Mouse (Mus musculus) lung, adult 2 months (tissue): ENCODE measurements around the gene Stub1. TPM values are rescaled to one million over a fixed set of nuclear protein-coding genes. Genes with fewer than 3 reads are reported as not detected.

Experiments used
- DNase-seq: peaks from one replicate; pipeline ENCODE4 v3.0.0; 2022
- H3K4me1 ChIP-seq: fragments of 200-500 bp; 2 replicates; pipeline ENCODE4 v1.6.1; 2011; ENCODE audit warnings: low read length; ENCODE audit not compliant: control insufficient read depth, insufficient read depth
- H3K4me3 ChIP-seq: fragments of 200-500 bp; replicated peaks from 2 replicates; pipeline ENCODE3; 2011; ENCODE audit warnings: low read depth, mild to moderate bottlenecking, control low read depth, low read length; ENCODE audit errors: extremely low read depth
- CTCF ChIP-seq: fragments of 200-500 bp; IDR thresholded peaks from 2 replicates; pipeline ENCODE4 v1.5.1; 2011; ENCODE audit warnings: mild to moderate bottlenecking, low read length, control low read depth; ENCODE audit not compliant: insufficient read depth
- POLR2A ChIP-seq: fragments of 200-500 bp; IDR thresholded peaks from 2 replicates; pipeline ENCODE4 v1.6.1; 2011; ENCODE audit warnings: low read depth, mild to moderate bottlenecking, control low read depth, low read length, borderline replicate concordance; ENCODE audit errors: extremely low read depth
- WGBS: fragments of 180-500 bp; shearing (Covaris S2); methylation state at CpG from one replicate; pipeline ENCODE4 v1.1.7; 2018; 5-methylcytosine and 5-hydroxymethylcytosine counted together
- polyA plus RNA-seq: library from polyadenylated mRNA; depleted of rRNA; stranded (reverse); fragments of >200 nt; gene quantifications from 2 replicates; pipeline ENCODE4 v1.2.3, GENCODE M21; 2012

Gene Stub1
- polyA plus RNA-seq, 1 experiment = 160 TPM

- H3K4me3 ChIP-seq = peak within 1 kb of the TSS; percentile 75
- peaks cover 11% of the 10 kb centered on the region for H3K4me1 ChIP-seq
- DNase-seq = peak; percentile 84
- TF ChIP-seq CTCF (no peak), POLR2A (peak; percentile 13; the same call in 1 of the 2 replicates)
- 1% methylated on average over 24 of the region's 24 CpGs for WGBS
Observed at GRCm38 (mm10) chr17:25868601-25869191, 35.5 kb upstream of the Stub1 start, which contains the start of gene Mcrip2. TSS of gene Mcrip2 (minus strand) at chr17:25868764.

DNA sequence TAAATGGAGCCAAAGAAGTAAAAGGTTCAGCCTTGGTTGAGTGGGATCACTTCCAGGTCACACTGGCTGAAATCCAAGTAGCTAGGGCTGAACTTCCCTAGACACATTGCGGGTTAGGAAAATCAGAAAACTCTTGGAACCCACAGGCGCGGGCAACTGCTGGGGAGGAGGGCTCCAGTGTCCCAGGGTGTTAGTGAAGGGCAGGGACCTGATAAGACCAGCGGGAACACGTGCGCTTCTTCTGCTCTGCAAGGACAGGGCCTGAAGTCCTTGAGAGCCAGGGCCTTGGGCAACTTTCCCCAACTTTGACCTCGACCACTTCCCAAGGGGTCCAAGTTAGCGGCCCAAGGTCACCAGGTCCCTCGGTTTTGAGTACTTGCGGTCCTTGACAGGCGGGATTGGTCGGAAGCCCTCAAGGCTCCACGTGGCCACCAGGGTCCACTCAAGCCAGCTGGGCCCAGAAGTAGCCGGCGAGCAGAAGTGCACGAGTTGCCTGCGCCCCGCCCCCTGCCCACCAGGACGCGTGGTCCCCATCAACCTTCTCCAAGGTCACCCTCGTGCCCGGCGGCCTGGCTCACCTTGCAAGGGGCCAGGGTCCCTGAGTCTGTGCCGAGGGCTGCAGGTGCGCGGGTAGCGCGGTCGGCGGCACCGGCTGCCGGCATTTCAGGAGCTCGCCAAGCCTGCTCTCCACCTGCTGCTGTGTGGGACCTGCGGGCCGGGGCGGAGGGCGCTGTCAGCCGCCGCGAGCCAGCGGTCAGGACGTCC is 34.8 kb upstream of the Stub1 start:
- peak overlapping the region; percentile 75 for H3K4me3 ChIP-seq
- TF ChIP-seq CTCF (no peak), POLR2A (no peak)
- DNase-seq = peak; percentile 48
- WGBS = under 1% methylated on average over 42 of the region's 42 CpGs
- peaks cover 11% of the 10 kb centered on the region for H3K4me1 ChIP-seq

- DNase-seq = no peak
- Histone ChIP-seq H3K4me1 (peaks cover 11% of the 10 kb centered on the region), H3K4me3 (peak overlapping the region; percentile 75)
- 14% methylated on average over 7 of the region's 7 CpGs for WGBS
- TF ChIP-seq POLR2A = no peak
- no peak for TF ChIP-seq CTCF
Observed at GRCm38 (mm10) chr17:25867509-25867835, 34.3 kb upstream of the Stub1 start.

- DNase-seq = no peak
- Histone ChIP-seq H3K4me3 (no peak overlapping the region), H3K4me1 (peaks cover 14% of the 10 kb centered on the region)
- TF ChIP-seq CTCF (no peak), POLR2A (no peak)
- WGBS = 97% methylated on average over 3 of the region's 3 CpGs
Observed at GRCm38 (mm10) chr17:25866172-25866571, 33.0 kb upstream of the Stub1 start.

DNA sequence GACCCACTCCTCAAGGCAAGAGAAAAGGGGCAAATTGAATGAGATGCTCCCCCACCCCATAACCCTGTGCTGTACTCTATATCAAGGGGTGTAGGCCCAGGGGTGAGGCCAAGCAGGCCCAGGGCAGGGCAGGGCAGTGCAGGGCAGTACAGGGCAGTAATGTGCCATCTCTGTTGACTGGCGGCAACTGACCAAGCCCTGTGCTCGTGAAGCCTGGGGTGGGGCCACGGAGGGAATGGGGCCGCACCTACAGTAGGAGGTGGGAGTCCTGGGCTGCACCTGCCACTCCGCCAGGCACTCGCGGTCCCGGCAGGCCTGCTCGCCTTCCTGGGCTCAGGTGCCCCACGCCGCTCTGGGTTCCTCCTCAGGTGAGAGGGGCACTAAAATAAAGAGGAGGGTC is 32.1 kb upstream of the Stub1 start:
- DNase-seq = no peak
- TF ChIP-seq POLR2A (no peak), CTCF (no peak)
- peaks cover 19% of the 10 kb centered on the region for H3K4me1 ChIP-seq
- 87% methylated on average over 11 of the region's 11 CpGs for WGBS
- H3K4me3 ChIP-seq = no peak overlapping the region

GRCm38 (mm10) chr17:25864311-25864710 is 31.1 kb upstream of the Stub1 start:
- no peak for DNase-seq
- H3K4me3 ChIP-seq = no peak overlapping the region
- WGBS = 89% methylated on average over 14 of the region's 14 CpGs
- H3K4me1 ChIP-seq = peaks cover 19% of the 10 kb centered on the region
- TF ChIP-seq CTCF (no peak), POLR2A (no peak)

GRCm38 (mm10) chr17:25863681-25864080 is 30.5 kb upstream of the Stub1 start:
- H3K4me1 ChIP-seq = peaks cover 15% of the 10 kb centered on the region
- H3K4me3 ChIP-seq = no peak overlapping the region
- DNase-seq = no peak
- 90% methylated on average over 6 of the region's 6 CpGs for WGBS
- TF ChIP-seq POLR2A = no peak
- no peak for TF ChIP-seq CTCF

DNA sequence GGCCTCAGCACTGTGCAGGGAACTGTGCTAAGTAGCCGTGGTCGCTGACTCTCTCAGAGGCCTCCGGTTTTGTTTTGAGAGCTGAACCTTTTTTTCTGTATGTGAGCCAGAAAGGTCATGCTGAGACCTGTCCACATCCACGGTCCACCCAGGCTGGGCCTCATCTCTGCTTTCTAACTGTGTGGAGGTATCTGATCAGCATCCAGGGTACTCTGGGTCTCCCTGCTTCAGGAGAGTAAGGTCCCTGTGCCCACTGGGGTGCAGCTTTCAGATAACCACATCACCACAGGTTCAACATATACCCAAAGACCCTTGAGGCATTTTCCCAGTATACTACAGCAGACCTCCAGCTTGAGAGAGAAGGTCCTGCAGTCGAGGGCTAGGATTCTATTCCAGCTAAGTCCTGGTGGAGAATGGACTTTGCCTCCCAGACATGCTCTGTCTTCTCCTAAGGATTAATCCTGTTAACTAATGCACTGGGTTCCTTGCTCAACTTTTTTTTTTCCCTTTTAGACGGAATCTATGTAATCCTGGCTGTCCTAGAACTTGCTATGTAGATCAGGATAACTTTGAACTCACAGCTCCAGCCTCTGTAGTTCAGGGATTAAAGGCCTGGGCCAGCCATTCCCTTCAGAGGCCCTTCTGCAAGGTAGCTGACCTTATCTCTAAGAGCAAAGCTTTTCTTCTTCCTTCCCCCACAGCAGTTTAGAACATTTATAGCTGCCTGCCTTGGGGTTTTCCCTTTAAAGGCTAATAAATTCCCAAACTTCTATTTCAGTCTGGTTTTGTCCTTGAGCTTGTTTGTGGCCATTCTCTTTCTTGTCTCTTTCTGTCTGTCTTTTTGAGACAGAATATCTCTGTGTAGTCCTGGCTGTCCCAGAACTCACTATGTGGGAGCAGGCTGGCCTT is 28.8 kb upstream of the Stub1 start:
- TF ChIP-seq POLR2A (no peak), CTCF (no peak)
- DNase-seq = no peak
- 9% methylated on average over 6 of the region's 6 CpGs for WGBS
- peak overlapping the region; percentile 92 for H3K4me3 ChIP-seq
- H3K4me1 ChIP-seq = peaks cover 8% of the 10 kb centered on the region; the same call in 1 of the 2 replicates
